Mouse (Mus musculus) limb, embryonic 14.5 days (tissue): Measurements from ENCODE around the gene Itga7. TPM values are rescaled to one million over a fixed set of nuclear protein-coding genes. Genes with fewer than 3 reads are reported as not detected.

Experiments used
- ATAC-seq: fragments of 200-750 bp; cut with Nextera tagmentation; 2 replicates; pipeline ENCODE4 v1.8.0; 2017; ENCODE audit warnings: low read depth, moderate number of reproducible peaks, moderate TSS enrichment; ENCODE audit not compliant: low FRiP score
- DNase-seq: peaks from one replicate; pipeline ENCODE4 v3.0.0-alpha.2; 2015; ENCODE audit warnings: low spot score
- H3K27ac ChIP-seq: fragments of 300-500 bp; sonication (generic); replicated peaks from 2 replicates; pipeline ENCODE4 v1.5.1; 2014; ENCODE audit warnings: low read depth, mild to moderate bottlenecking, low read length, moderate library complexity, mixed read lengths
- H3K27me3 ChIP-seq: fragments of 300-500 bp; sonication (generic); 2 replicates; pipeline ENCODE4 v1.6.1; 2014; ENCODE audit warnings: low read length, mixed read lengths; ENCODE audit not compliant: control insufficient read depth, insufficient read depth
- H3K36me3 ChIP-seq: fragments of 300-500 bp; sonication (generic); 2 replicates; pipeline ENCODE4 v1.6.1; 2014; ENCODE audit warnings: mild to moderate bottlenecking, low read length, moderate library complexity, mixed read lengths; ENCODE audit not compliant: control insufficient read depth, insufficient read depth
- H3K4me1 ChIP-seq: fragments of 300-500 bp; sonication (generic); 2 replicates; pipeline ENCODE4 v1.6.1; 2014; ENCODE audit warnings: antibody characterized with exemption, low read length, mixed read lengths; ENCODE audit not compliant: control insufficient read depth, insufficient read depth
- H3K4me2 ChIP-seq: fragments of 300-500 bp; sonication (generic); replicated peaks from 2 replicates; pipeline ENCODE4 v1.6.1; 2014; ENCODE audit warnings: low read depth, mild to moderate bottlenecking, low read length, moderate library complexity; ENCODE audit not compliant: severe bottlenecking
- H3K4me3 ChIP-seq: fragments of 300-500 bp; sonication (generic); replicated peaks from 2 replicates; pipeline ENCODE4 v1.5.1; 2014; ENCODE audit warnings: low read length
- H3K9ac ChIP-seq: fragments of 300-500 bp; sonication (generic); 2 replicates; pipeline ENCODE4 v1.6.1; 2014; ENCODE audit warnings: mild to moderate bottlenecking, low read depth, low read length, moderate library complexity; ENCODE audit not compliant: severe bottlenecking
- H3K9me3 ChIP-seq: fragments of 300-500 bp; sonication (generic); 2 replicates; pipeline ENCODE4 v1.6.1; 2016; ENCODE audit warnings: low read length; ENCODE audit not compliant: control insufficient read depth
- POLR2A ChIP-seq: fragments of 200-500 bp; IDR thresholded peaks from 2 replicates; pipeline ENCODE4 v1.8.0; 2012; ENCODE audit warnings: inconsistent platforms, mild to moderate bottlenecking, moderate library complexity, borderline replicate concordance; ENCODE audit not compliant: insufficient read depth, insufficient read length; ENCODE audit errors: extremely low read depth
- WGBS: fragments of 180-500 bp; shearing (Covaris S2); extraction: QIAGEN DNeasy Blood & Tissue Kit; methylation state at CpG from one replicate; pipeline ENCODE4 v1.1.7; 2014; 5-methylcytosine and 5-hydroxymethylcytosine counted together
- polyA plus RNA-seq, 2 experiments: library from polyadenylated mRNA; depleted of rRNA in 1 of 2; stranded (reverse) in 1 of 2; unstranded in 1 of 2; fragments of >200 nt; fragmentation: Nextera tagmentation in 1 of 2; extraction: Ambion mirVana in 1 of 2; gene quantifications; 2 replicates each; pipeline versions ENCODE4 v1.2.1 to v1.2.3; 2012 to 2014

Itga7 gene
- polyA plus RNA-seq, 2 experiments, result 11.5 to 22.3 TPM

DNA sequence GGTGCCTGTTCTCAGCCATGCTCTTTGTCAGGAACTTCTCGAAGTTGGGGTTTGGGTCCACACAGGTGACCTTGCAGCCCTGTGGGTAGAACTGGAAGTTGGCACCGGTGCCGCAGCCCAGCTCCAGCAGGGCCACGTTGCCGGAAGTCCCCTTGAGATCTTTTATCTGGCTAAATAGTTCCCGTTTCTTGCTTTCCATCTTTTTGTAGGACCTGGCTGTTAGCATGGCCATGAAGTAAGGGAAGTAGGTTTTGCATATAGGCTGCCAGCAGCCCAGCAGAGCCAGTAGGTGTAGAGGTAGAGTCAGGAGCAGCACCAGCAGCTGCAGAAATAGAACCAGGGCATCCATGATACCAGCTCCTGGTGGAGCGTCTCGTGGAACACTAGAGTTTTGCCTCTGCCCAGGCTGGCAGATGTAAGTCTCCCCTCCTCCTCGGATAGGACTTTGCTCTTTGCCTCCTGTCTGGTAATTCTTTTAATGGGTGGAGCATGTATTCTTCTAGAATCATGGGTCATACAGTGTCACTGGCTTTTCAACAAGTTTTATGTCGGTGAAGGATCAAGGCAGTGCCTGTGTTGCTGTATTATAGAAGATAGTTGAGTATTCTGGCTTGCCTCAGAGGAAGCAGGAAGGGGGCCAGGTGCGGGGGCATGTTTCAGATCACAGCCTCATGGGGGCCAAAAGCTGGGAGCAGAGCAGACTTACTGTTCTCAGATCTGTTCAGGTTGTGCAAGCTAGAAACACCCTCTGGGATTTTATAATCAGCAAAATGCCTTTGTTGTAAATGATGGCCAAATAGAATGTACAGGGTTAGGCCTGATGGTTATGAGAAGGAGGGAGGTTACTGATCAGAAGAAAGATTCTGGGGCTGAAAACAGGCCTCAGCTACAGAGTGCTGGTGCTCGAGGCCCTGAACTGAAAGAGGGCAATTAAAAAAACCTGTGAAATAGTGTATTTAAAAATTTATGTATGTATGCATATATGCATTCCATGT lies 27.3 kb downstream of the Itga7 start, which contains the start of gene Mettl7b:
TSS of gene Mettl7b (minus strand) at position 399 of the 995 bp plus-strand sequence.
- H3K27me3 ChIP-seq, result no peaks in the 10 kb centered on the region
- TF ChIP-seq POLR2A, result no peak
- no peaks in the 10 kb centered on the region for H3K9me3 ChIP-seq
- no peak within 1 kb of the TSS for H3K9ac ChIP-seq
- DNase-seq (no peak), ATAC-seq (no peak)
- WGBS, result 79% methylated on average over 12 of the region's 12 CpGs
- no peaks in the 10 kb centered on the region for H3K36me3 ChIP-seq
- H3K4me2 ChIP-seq, result no peak within 1 kb of the TSS
- H3K4me3 ChIP-seq, result no peak within 1 kb of the TSS
- H3K27ac ChIP-seq, result no peak within 1 kb of the TSS
- H3K4me1 ChIP-seq, result no peaks in the 10 kb centered on the region

GRCm38 (mm10) chr10:128964961-128965360 lies 31.3 kb downstream of the Itga7 start:
- Histone ChIP-seq H3K27ac (no peak overlapping the region), H3K36me3 (no peaks in the 10 kb centered on the region), H3K27me3 (no peaks in the 10 kb centered on the region), H3K4me1 (no peaks in the 10 kb centered on the region), H3K9ac (no peak overlapping the region), H3K4me3 (no peak overlapping the region), H3K9me3 (no peaks in the 10 kb centered on the region), H3K4me2 (no peak overlapping the region)
- ATAC-seq, result no peak
- DNase-seq, result no peak
- WGBS, result 71% methylated on average over 2 of the region's 2 CpGs
- no peak for TF ChIP-seq POLR2A

- no peak overlapping the region for H3K4me3 ChIP-seq
- no peaks in the 10 kb centered on the region for H3K36me3 ChIP-seq
- H3K27ac ChIP-seq, result no peak overlapping the region
- TF ChIP-seq POLR2A, result no peak
- no peaks in the 10 kb centered on the region for H3K9me3 ChIP-seq
- no peaks in the 10 kb centered on the region for H3K27me3 ChIP-seq
- no peak for ATAC-seq
- DNase-seq, result no peak
- WGBS, result 79% methylated on average over 6 of the region's 6 CpGs
- H3K4me1 ChIP-seq, result no peaks in the 10 kb centered on the region
- no peak overlapping the region for H3K4me2 ChIP-seq
- H3K9ac ChIP-seq, result no peak overlapping the region
Measured at GRCm38 (mm10) chr10:128965871-128966270, 32.3 kb downstream of the Itga7 start.

GRCm38 (mm10) chr10:128968341-128968749 lies 34.7 kb downstream of the Itga7 start:
- Histone ChIP-seq H3K9ac (no peak overlapping the region), H3K4me1 (no peaks in the 10 kb centered on the region), H3K9me3 (no peaks in the 10 kb centered on the region), H3K4me3 (no peak overlapping the region), H3K36me3 (no peaks in the 10 kb centered on the region), H3K27me3 (no peaks in the 10 kb centered on the region), H3K4me2 (no peak overlapping the region), H3K27ac (no peak overlapping the region)
- ATAC-seq, result no peak
- no peak for DNase-seq
- TF ChIP-seq POLR2A, result no peak
- 36% methylated on average over 1 of the region's 1 CpGs for WGBS

GRCm38 (mm10) chr10:128970740-128971250 lies 37.2 kb downstream of the Itga7 start:
- no peak overlapping the region for H3K9ac ChIP-seq
- H3K4me1 ChIP-seq, result no peaks in the 10 kb centered on the region
- ATAC-seq, result no peak
- no peak overlapping the region for H3K4me3 ChIP-seq
- TF ChIP-seq POLR2A, result no peak
- no peaks in the 10 kb centered on the region for H3K27me3 ChIP-seq
- no peaks in the 10 kb centered on the region for H3K36me3 ChIP-seq
- H3K4me2 ChIP-seq, result no peak overlapping the region
- H3K9me3 ChIP-seq, result no peaks in the 10 kb centered on the region
- 56% methylated on average over 1 of the region's 1 CpGs for WGBS
- no peak overlapping the region for H3K27ac ChIP-seq
- DNase-seq, result no peak
